Mouse (Mus musculus) CH12.LX (cell line): ENCODE measurements around the gene Dkkl1.

Experiments used
- BHLHE40 ChIP-seq: IDR thresholded peaks from 2 replicates; pipeline ENCODE4 v1.6.1; 2011; ENCODE audit warnings: mild to moderate bottlenecking, low read depth, low read length, improper control_type of control experiment
- CTCF ChIP-seq, 2 experiments: IDR thresholded peaks in 1 of 2; conservative IDR thresholded peaks in 1 of 2; 2 replicates each; pipeline ENCODE4 v1.5.1; 2011 to 2012; ENCODE audit warnings: low read depth in 2 of 2, low read length in 2 of 2, improper control_type of control experiment in 1 of 2, inconsistent platforms in 1 of 2, mild to moderate bottlenecking in 1 of 2, moderate library complexity in 1 of 2
- ELF1 ChIP-seq: IDR thresholded peaks from 2 replicates; pipeline ENCODE4 v1.6.1; 2014; ENCODE audit warnings: low read depth, mild to moderate bottlenecking, inconsistent platforms, low read length, improper control_type of control experiment
- GABPA ChIP-seq: IDR thresholded peaks from 2 replicates; pipeline ENCODE4 v1.6.1; 2012; ENCODE audit warnings: low read depth, low read length, improper control_type of control experiment, inconsistent platforms; ENCODE audit not compliant: insufficient replicate concordance
- HCFC1 ChIP-seq: IDR thresholded peaks from 2 replicates; pipeline ENCODE4 v1.6.1; 2012; ENCODE audit warnings: low read depth, mild to moderate bottlenecking, inconsistent platforms, low read length, improper control_type of control experiment
- MAX ChIP-seq: IDR thresholded peaks from 2 replicates; pipeline ENCODE4 v1.6.1; 2011; ENCODE audit warnings: low read length, improper control_type of control experiment
- MAZ ChIP-seq: IDR thresholded peaks from 2 replicates; pipeline ENCODE4 v1.6.1; 2012; ENCODE audit warnings: low read depth, mild to moderate bottlenecking, inconsistent platforms, low read length, improper control_type of control experiment, moderate library complexity
- MYC ChIP-seq: IDR thresholded peaks from 2 replicates; pipeline ENCODE4 v1.6.1; 2011; ENCODE audit warnings: low read depth, mild to moderate bottlenecking, improper control_type of control experiment, low read length
- NELFE ChIP-seq: IDR thresholded peaks from 2 replicates; pipeline ENCODE4 v1.6.1; 2011; ENCODE audit warnings: low read depth, low read length, improper control_type of control experiment
- NRF1 ChIP-seq: IDR thresholded peaks from 2 replicates; pipeline ENCODE4 v1.6.1; 2014; ENCODE audit warnings: low read depth, mild to moderate bottlenecking, inconsistent platforms, low read length, improper control_type of control experiment, moderate library complexity
- POLR2A ChIP-seq: IDR thresholded peaks from 2 replicates; pipeline ENCODE4 v1.6.1; 2011; ENCODE audit warnings: low read depth, mild to moderate bottlenecking, improper control_type of control experiment, low read length
- SMC3 ChIP-seq: IDR thresholded peaks from 2 replicates; pipeline ENCODE4 v1.6.1; 2011; ENCODE audit warnings: low read depth, low read length, improper control_type of control experiment
- ZC3H11A ChIP-seq: IDR thresholded peaks from 2 replicates; pipeline ENCODE4 v1.6.1; 2012; ENCODE audit warnings: low read depth, mild to moderate bottlenecking, inconsistent platforms, low read length, improper control_type of control experiment
- ZMIZ1 ChIP-seq: IDR thresholded peaks from 2 replicates; pipeline ENCODE4 v1.6.1; 2012; ENCODE audit warnings: low read depth, mild to moderate bottlenecking, inconsistent platforms, low read length, improper control_type of control experiment

DNA sequence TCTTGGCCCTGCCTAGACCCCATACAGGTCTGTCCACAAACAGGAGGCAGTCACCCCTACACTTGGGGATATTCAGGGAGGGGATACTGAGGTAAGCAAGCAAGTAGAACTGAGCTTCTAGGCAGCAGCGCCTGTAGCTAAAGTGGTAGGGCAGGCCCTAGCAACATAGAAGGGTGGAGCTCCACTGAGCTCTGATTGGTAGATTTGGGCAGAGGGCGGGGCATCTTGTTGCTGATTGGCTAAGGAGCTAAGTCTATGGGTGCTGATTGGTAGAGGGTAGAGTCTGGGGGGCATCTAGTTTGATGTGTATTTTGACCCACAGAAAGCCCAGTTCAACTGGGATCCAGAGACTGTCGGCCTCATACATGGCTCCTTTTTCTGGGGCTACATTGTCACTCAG lies 42.5 kb downstream of the Dkkl1 start:
- TF ChIP-seq ELF1 (no peak), CTCF (conservative IDR thresholded peaks at IDR 0.05 in 1 of 2, IDR thresholded peaks at IDR 0.05 in 1 of 2; ENCODE audit: low read depth in 2 of 2, low read length in 2 of 2) (no peak), MYC (no peak), MAZ (no peak), MAX (no peak), BHLHE40 (no peak), ZC3H11A (no peak), NELFE (no peak), ZMIZ1 (no peak), HCFC1 (no peak), GABPA (no peak), POLR2A (no peak), SMC3 (no peak), NRF1 (no peak)
